Mouse (Mus musculus) T-cell, adult 2 months (primary cell): ENCODE measurements around the gene Acox1.

Experiments
- DNase-seq: peaks from one replicate; pipeline ENCODE4 v3.0.0; 2022; ENCODE audit warnings: low spot score

Acox1 gene

DNA sequence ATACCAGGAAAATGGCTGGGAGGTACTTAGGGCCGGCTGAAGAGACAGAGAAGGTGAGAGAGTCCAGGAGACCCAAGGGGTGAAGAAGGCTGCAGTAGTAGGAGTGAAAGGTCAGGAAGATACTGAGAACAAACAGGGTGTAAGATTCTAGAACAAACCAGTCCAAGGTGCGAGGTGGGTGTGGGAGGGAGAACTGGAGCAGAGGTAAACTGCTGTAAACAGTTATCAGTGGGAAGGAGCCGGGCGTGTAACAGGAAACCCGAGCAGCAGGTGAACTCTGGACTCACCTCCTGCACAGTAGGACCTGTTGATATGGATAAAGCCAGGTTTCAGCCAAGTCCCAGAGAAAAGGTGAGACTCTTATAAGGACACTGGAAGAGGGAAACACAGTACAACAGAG lies 11.9 kb upstream of the Acox1 start:
- DNase-seq: no peak

DNA sequence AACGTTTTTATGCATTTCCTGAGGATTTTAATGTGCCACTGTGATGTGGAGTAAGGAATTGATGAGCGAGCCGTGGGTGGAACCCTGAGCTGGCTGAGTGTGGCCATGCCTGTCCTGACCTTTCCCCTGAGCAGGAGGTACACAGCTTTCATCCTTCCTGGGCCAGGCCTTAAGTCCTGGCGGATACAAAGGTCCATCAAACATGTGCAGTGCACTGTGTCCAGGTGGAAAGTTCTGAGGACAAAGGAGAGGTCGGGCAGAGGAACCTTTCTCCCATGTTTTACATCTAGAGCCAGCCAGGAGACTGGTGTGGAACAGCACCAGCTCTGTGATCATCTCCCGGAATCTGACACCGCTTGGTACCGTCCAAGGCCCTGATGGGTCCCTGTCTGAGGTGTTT lies 10.4 kb upstream of the Acox1 start:
- DNase-seq: no peak

DNA sequence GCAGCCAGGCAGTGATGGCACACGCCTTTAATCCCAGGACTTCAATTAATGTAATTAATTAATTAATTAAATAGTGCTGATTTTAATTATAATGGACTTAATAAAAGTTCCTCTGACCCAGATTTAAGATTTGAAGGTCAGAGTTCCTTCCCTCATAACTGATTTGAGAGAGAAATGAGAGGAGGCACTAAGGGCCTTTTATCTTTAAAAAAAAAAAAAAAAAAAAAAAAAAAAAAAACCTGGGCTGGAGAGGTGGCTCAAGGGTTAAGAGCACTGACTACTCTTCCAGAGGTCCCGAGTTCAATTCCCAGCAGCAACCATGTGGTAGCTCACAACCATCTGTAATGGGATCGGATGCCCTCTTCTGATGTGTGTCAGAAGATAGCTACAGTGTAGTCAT lies 9.8 kb upstream of the Acox1 start:
- DNase-seq: no peak

DNA sequence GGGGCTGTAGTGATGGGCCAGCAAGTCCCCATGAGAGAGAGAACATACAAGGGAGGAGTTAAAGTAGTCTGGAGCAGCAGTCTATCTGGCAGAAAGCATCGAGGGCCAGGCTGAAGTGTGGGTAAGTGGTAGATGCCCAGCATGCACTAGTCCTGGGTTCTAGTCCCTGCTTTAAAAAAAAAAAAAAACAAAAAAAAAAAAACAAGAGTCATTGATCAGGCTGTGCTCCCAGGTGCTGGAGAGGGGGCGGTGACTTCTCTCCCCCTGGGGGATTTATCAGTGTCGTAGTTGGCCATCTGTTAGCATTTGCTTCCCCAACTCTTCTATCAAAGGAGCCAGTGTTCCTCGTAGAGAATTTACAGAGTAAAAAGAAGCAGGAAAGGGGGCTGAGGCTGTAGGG lies 7.8 kb upstream of the Acox1 start:
- no peak for DNase-seq

DNA sequence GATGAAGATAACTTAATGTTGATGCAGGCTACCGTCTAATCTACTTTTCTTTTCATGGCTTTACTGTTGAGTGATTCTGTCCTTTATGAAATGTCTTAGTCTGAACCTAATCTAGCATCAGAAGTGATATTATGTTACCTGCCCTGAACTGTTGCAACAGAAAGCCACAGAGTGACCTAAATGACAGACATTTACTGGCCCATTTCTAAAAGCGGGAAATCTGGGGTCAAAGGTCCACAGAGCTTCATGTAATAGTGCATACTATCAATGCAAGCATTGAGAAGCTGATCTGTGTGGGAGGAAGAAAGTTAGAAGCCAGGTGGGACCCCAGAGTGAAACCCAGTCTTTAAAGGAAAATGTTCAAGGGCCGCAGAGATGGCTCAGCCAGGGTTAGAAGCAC lies 4.3 kb upstream of the Acox1 start:
- no peak for DNase-seq

DNA sequence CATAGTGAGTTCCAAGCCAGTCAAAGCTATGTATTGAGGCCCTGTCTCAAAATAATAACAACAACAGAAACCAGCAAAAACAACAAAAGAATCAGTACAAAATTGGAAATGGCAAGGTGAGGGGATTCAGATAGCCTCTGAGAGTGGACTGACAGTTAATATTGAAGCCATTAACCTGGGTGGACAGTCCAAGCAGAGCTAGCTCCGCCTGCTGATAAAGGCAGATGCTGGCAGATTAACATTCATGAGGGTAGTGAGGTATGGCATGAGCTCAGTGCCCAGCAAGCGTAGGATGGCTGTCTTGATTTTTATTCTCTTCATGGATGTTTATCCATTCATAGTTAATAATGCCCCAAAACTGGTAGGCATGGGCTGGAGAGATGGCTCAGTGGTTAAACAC lies 2.3 kb upstream of the Acox1 start:
- DNase-seq: no peak

DNA sequence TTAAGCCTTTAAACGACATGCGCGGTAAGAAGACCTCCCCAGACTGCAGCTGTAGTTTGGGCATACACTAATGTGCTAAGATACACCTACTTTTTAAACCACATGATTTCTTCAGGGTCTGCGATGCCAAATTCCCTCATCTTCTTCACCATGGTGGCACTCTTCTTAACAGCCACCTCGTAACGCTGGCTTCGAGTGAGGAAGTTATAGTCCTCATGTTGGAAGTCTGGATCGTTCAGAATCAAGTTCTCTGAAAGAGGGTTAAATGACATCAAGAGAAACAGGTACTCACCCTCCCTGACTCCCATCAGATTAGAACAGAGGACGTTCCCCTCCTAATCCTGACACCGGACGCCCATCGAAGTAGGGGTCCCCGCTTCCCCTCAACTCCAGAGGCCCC lies 713 bp downstream of the Acox1 start:
- no peak for DNase-seq

DNA sequence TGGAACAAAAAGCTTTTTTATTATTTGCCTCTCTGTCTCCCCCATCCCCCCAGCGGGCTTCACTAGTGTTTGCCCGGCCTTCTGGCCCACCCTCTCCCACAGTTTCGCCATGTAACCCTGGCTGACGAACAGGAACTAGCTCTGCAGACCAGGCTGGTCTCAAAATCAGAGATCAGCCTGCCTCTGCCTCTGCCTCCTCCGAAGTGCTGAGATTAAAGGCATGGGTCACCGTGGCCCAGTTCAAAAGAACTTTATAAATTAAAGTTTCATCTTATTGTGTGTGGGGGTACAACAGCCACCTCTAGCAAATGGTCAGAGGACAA lies 1.3 kb downstream of the Acox1 start:
- no peak for DNase-seq

DNA sequence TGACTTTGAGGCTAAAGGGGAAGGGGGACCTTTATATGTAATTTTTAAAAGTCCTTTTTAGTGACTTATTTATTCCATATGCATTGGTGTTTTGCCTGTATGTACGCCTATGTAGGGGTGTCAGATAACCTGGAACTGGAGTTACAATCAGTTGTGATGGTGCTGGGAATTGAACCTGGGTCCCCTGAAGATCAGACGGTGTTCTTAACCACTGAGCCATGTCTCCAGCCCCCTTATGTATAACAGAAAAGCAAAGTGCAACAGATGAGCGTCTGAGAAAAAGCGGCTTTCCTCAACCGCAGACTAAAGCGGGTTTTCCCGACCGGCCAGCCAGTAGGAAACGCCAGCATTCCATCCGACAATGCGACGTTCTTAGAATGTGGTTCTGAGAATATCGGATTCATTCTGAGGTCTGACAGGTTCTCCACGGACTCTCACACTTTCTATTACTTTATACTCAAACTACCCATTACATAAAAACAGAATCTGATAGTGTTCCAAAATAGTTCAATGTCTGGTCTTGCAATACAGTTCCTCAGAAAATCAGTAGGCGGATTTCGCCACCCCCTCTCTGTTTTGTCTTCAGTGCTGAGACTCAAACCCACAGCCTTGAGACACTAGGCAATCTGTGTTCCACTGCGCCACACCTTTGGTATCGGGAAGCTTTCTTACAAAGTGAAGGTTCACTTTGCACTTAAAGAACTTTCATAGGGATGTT lies 1.8 kb downstream of the Acox1 start:
- no peak for DNase-seq

DNA sequence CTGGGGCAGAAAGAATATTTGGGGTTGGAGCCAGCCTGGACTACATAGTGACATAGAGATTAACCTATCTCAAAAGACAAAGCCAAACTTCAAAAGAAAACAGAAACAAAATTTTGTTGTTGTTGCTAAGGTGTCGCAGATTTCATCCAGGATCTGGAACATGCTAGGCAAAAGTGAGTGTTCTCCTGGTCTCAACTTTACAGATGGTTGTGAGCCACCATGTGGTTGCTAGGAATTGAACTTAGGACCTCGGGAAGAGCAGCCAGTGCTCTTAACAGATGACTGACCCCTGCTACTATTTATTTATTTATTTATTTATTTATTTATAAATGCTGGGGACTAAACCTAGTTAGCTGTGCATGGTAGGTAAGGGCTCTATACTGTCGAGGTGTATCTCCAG lies 2.5 kb downstream of the Acox1 start:
- DNase-seq: no peak

DNA sequence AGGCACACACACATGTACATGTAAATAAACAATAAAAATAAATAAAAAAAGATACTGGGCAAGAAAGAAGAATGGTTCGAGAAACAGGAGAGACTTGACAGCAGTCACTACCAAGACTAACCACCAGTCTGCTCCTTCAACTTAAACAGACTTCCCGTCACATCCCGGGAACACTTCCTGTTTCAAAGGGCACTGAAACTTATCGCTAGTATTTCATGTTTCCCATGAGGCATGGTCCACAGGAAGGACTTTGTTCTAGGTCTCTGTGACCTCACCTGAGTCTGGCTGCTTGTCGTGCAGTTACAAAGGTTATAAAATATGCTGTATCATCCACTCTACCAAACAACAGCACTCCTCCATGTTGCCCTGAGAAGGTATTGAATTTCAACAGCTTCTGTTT lies 3.6 kb downstream of the Acox1 start:
- no peak for DNase-seq

DNA sequence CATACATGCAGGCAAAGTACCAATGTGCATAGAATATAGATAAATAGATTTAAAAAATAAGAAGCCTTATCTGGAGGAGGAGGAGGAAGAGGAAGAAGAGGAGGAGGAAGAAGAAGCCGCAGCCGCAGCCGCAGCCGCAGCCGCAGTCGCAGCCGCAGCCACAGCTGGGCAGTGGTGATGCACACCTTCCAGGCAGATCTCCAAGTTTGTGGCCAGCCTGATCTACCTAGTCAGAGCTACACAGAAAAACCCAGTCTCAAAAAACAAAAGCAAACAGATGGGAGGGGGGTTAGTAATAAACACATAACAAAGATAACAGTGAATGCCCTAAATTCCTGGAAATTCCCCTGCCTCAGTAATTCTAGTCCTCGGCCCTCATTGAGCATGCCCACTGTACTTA lies 4.2 kb downstream of the Acox1 start:
- DNase-seq: peak; percentile 11

DNA sequence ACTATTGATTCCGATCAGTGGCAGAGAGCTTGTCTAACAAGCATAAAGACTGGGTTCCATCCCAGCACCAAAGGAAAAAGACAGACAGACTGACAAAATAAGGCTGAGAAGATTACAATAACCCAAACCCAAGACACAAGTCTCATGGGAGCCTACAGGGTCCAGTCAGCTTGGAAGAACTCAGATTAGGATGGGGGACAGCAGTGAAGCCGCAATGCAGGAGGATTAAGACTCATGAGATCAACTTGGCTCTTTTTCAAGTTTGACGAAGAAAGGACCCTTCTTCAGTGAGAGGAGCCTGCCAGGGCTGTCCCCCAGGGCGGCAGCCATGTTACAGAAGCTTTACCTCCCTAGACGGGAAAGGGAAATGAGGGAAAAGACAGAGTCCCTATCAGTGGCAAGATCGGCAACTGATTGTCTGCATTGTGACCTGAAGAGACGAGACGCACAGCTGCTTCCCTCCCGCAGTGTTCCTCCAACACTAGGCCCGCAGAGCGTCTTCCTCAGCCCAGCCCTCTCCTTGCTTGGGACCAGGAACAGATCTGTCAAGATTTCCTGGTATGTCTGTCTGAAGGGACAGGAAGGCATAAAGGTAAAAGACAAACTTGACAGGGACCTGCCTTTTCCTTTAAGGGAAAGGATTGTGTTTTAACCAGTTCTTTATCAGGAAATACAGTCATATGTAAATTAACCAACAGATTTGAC lies 11.5 kb downstream of the Acox1 start:
- DNase-seq: no peak

DNA sequence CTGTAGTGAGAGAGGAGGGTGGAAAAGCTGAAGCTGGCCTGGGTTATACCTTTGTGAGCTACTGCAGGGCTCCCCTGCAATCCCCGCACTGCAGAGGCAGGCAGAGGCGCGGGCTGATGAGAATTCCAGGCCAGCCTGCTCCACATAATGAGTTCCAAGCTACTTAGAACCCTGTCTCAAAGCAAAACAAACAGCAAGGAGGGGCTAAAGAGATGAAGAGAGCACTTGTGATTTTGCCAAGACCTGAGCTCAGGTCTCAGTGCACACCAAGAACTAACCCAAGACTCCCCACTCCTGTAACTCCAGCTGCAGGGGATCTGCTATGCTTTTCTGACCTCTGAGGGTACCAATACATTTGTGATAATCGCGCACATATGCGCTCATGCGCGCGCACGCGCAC lies 12.5 kb downstream of the Acox1 start:
- DNase-seq: no peak

DNA sequence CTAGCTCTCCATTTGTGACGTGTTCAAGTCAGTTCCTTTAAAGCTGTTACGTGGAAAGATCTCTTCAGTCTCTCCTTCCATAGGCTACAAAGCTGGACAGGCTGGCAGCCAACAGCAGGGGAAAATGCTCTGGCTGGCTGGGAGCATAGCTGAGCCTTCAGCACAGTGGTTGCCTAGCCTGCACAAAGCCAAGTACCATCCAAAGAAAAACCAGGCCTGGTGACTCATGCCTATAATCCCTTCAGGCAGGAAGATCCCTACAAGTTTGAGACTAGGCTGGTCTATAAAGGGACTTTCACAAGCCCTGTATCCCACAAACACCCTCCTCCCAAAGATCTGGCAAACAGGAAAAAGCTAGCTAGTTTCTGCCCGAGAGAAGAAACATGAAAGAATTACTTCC lies 13.0 kb downstream of the Acox1 start:
- no peak for DNase-seq

DNA sequence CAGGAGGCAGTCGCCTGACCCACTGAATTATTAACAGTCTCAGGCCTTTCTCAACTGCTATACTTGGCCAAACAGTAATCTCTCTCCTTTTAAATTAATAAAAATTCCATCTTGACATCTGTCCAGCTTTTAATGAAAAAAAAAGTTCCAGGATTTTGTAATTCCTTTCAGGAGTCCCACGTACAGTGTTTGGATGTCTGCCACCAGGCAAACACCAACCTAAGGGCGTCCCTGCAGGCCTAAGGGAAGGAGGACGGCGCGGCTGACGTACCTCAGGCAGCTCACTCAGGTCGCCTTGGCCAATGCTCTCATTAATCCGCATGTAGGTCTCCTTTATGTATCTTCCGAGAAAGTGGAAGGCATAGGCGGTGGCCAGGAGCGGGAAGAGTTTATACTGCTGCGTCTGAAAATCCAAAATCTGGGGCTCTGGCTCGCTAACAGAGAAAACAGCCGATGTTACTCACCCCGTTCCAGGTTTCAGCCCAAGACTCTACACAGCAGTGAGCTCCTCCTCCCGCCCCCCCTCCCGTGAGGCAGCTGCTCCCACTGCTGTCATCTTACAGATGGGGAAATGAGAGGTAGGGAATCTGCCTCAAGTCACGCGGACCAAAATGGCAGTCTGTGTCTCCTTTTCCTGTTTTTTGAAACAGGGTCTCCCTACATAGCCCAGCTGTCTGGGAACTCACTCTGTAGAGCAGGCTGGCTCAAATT lies 20.3 kb downstream of the Acox1 start:
- no peak for DNase-seq

DNA sequence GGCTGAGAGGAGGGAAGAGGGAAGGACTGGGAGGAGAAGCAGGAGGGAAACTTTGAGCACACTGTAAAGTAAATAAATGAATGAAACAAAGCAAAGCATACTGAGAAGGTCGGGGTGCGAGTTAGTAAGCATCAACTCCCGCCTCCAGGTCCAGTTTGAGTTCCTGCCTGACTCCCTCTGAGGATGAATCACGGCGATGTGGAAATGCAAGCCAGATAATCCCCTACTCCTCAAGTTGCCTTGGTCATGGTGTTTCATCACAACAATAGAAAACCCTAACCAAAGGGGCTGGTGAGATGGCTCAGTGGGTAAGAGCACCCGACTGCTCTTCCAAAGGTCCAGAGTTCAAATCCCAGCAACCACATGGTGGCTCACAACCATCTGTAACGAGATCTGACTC lies 22.8 kb downstream of the Acox1 start:
- no peak for DNase-seq

DNA sequence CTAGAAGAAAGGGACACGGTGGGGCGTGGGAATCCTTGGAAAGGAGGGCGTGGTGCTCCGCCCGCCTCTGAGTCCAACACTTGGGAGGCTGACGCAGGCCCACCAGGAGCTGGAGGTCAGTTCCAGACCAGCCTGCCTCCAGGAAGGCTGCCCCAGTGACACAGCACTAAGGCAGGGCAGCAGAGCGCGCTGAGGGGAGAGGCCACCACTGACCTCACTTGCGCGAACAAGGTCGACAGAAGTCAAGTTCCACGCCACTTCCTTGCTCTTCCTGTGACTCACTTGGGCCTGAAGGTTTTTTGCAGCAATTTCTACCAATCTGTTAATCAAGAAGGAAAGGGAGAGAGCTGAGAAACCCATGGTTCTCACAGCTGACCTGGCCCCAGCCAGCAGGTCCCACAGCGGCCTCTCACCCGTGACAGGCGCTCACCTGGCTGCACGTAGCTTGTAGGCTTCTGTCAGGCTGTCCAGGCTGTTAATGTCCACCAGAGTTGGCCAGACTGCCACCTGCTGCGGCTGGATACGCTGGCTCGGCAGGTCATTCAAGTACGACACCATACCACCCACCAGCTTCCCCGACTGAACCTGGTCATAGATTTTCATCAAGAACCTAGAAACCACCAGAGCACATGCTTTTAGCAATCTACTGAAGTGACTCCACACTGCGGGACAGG lies 23.9 kb downstream of the Acox1 start:
- no peak for DNase-seq

DNA sequence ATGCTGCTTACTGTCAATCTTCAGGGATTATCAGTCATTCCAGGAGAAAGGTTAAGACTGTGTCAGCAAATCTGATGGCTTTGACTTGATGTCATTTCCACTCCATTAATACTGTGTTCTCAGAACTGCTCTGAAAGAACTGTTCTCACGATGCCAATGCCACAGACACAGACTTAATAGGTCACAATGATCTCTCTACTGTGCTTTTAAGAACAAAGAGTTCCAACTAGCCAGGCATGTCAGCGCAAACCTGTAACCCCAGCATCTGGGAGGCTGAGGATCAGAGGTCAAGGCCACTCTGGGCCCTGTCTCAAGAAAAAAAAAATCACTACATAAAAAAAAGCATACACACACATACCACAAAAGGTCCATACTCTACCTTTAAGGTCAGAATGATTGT lies 26.9 kb downstream of the Acox1 start:
- DNase-seq: no peak

DNA sequence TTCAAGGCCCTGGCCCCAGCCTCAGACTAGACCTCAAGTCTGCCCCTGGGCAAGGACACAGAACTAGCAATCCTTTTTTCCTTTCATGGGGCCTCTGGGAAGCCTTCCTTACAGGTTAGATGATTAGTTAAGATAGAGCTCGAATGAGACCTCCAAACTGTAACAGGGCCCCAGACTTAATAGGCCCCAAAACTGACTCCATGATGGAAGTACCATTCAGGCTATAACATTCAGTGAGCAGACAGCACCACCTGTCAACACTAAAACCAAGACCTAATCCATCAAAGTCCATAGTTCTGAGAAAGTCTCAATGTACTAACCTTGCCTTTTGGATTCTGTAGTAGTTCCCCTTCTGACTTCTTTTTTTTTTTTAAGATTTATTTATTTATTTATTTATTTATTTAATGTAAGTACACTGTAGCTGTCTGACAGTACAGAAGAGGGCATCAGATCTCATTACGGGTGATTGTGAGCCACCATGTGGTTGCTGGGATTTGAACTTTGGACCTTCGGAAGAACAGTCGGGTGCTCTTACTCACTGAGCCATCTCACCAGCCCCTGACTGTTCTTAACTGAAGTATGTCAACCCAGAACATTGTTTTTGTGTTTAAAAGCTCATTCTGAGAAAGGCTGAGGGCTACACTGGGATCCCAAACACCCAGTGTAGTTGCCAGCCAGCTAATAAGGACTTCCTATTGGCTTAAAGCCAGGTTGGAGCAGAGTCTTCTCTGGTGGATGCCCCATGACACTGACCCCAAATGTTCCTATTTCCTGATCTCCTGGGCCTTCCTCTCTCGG lies 28.6 kb downstream of the Acox1 start:
- no peak for DNase-seq

DNA sequence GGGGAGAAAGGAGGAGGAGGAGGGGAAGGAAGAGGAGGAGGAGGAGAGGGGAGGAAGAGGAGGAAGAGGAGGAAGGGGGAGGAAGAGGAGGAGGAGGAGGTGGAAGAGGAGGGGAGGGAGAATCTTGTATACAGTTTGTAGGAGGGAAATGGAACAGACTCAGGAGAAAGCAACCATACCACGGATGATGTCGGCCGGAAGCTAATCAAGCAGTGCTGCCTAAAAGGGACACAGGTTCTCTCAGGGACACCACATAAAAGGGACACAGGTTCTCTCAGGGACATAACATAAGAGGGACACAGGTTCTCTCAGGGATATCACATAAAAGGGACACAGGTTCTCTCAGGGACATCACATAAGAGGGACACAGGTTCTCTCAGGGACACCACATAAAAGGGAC lies 29.6 kb downstream of the Acox1 start:
- DNase-seq: no peak

DNA sequence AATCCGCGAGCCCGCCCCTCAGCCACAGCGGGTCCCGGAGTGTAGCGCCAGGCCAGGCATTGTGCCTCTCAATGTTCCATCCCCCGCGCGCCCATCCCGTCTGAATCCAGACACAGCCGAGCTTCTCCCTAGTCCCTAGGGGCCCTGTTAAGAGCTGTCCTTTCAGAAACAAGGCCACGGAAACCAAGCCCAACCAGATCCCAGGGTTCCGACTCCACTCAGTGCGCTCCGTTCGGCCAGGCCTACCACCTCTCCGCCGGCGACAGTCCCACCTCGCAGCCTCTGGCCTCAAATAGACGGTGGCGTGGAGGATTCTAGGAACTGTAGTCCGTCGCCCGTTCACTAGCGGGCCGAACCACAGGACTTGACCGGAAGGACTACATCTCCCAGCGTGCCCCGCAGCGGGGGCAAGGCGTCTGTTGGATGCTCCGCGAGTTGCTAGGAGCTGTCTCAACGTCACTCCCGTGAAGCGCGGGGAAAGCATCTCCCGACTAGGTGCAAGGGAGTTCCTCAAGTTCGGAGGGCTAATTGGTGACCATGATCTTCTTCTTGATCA lies 30.9 kb downstream of the Acox1 start, which contains the start of gene Fbf1:
Fbf1 (minus strand) TSS at position 283 of the 556 bp plus-strand sequence.
- DNase-seq: peak; percentile 91
